Mouse (Mus musculus): ENCODE results near the gene Pde7b.

The Pde7b gene

DNA sequence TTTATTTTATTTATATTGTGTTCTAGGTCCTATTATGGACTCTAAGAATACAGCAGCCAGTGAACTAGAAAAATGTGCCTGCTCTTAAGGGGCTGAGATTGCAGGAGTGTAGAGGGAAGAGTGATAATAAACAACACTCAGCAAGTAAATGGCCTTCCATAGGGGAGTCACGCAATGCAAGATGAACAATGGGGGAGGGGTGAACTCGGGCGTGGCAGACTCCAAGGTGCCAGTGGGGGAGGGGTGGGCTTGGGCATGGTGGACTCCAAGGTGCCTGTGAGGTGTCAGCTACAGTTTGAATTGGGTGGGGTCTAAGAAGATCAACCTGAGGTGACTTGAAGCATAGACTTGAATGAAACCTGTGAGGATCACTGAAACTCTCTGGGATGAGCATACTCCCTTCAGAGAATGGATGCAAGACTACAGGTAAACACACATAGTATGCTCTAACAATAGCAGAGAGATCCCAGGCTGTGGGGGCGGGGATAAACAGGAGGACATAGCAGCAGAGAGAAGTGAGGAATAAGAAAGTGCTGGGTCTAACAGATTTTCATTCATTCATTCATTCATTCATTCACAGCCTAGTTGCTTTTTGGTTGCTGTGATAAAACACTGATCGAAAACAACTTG, 230.9 kb downstream of the Pde7b start:
- CTCF ChIA-PET = no interaction called here

DNA sequence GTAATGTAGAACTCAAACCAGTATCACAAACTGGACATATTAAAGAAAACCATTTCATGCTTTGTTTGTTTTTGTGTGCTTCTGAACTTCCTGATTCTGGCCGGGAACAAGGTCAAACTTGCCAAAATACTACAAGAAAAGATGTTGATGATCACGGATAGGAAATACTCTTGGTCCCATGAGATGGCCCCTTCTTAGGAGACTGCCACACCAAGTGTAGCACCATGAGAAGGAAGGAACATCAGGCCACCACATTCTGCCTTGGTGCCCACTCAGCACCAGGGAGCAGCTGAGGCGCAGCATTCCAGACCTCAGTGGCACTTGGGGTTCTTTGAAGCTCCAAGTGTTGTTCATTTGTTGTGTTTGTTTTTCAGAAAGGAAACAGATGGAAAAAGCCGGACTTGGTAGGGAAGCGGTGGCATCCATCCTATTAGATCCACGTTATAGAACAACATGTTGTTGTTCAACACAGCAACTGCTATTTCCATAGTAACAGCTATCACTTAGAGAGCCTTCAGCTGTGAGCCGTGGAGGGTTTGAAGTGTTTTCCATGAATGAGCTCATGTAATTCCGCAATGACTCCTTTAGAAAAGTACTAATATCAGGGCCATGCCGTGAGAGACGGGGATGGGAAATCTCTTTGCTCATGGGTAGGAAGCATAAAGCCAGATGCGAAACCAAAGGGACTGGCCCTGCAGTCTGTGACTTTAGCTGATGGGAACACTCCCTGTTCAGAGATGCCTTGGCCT, 232.5 kb downstream of the Pde7b start:
- CTCF ChIA-PET = no interaction called here

DNA sequence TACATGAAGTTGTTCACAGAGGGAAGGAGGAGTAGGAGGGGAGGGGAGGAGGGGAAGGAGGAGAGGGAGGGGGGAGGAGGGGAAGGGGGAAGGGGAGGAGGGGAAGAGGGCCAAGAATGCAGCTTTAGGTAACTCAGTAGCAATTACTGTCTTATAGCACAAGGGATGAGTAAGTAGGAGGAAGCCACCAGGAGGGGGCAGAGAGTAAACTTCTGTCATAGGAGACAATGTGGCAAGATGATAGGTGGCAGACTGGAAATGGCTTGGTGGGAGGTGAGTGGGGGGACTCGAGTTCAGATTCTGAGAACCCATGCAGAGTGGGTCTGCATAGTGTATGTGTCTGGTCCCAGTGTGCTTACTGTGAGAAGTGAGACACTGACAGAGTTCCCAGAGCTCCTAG, 234.1 kb downstream of the Pde7b start:
- CTCF ChIA-PET = no interaction called here

DNA sequence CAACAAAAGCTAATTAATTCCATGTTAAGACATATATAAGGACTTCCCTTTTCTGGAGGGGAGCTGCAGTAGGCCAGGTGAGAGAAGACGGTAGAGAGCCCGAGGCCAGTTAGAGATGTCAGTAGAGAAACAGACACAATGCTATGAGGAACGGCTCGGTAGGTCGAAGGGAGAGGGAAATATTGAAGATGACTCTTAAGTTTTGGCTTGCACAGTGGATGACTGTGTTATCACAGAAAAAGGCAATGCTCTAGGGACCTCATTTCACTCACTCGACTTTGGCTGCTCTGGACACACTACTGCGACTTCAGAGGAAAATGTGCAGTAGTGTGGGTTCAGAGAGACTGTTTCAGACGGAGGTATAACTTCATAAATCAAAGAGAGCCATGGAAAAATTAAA, 234.6 kb downstream of the Pde7b start:
- CTCF ChIA-PET = no interaction called here

DNA sequence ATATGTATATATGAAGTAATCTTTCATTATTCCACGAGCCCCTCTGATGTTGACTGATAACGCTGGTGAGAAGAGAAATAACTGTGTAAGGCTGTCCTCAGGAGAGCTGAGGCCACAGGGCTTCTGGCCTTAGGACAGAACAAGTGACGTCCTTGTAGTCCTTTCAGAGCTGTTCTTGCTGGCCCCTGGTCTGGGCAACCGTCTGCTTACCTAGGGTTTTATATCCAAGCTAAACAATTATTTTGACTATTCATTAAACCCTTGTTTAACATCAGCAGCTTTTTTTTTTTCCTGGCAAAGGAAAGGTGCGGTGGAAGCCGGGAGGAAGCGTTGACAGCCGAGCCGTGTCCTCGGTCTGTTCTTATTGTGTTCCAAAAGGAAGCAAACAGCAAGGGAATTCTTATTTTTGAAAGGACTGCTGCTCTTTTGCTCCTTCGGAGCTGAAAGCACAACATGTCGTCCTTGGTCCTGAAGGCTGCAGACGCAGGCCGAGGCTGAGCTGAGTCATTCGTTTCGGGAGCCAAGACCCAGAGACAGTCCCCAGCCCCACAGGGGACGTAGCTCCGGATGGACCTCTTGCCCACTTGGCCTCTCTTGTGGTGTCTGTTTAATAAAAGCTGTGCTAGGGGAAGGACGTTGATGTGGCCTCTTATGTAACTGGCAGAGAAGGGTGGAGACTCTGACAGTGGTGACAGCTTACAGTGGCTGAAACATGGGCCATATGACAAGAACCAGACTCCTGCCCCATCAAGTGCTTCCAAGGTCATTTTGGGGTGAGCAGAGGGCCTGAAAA, 238.2 kb downstream of the Pde7b start:
- CTCF ChIA-PET = no interaction called here

DNA sequence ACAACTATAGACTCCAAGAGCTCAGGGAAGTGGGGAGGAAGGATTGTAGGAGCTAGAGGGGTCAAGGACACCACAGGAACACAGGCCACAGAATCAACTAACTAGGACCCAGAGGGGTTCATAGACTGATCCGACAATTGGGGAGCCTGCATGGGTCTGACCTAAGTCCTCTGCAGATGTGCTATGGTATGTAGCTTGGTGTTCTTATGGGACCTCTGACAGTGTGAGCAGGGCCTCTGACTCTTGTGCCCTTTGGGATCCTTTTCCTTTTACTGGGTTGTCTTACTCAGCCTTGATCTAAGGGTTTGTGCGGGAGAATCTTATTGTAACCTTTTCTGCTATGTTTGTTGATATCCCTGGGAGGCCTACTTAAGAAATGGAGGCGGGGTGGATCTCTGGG, 239.1 kb downstream of the Pde7b start:
- CTCF ChIA-PET = no interaction called here

DNA sequence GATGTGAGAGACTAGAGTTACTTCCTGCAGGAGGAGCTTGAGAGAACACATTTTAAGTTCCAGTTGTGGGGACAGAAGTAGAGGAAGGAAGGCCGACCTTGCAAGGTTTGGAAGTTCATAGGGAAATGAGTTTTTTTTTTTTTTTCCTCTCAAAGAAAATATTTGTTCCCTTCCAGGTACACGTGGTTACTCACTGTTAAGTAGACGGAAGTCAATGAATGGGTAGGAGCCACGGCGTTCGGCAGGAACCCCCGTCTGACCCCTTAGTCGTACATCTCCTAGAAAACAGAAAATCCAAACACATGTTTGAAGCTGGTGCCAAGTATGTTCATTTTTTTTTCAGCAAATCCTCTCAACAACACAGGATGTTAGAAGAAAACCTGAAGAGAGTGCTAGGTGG, 245.4 kb downstream of the Pde7b start:
- CTCF ChIA-PET = no interaction called here

DNA sequence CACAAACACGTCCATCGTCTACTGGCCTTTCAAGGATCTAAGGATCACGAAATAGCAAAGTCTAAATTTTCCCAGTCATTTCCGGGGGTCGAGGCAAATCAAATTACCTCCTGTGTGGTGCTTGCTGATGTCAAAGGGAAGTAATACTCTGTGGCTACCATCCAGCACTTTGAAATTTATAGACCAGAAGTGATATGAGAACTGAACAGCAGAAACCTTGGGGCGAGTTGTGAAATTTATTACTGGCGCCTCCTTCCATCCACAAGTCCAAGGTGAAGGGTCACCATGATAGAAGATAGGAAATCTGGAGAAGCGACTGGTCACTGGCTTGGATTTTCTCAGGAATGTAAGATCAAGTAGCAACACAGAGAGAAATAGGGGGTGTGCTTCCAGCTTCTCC, 246.4 kb downstream of the Pde7b start:
- CTCF ChIA-PET = interaction anchor here (0.7 kb wide), 1 partner anchor 103 kb away, joined by 3 read pairs; no protein-coding TSS in a partner anchor

DNA sequence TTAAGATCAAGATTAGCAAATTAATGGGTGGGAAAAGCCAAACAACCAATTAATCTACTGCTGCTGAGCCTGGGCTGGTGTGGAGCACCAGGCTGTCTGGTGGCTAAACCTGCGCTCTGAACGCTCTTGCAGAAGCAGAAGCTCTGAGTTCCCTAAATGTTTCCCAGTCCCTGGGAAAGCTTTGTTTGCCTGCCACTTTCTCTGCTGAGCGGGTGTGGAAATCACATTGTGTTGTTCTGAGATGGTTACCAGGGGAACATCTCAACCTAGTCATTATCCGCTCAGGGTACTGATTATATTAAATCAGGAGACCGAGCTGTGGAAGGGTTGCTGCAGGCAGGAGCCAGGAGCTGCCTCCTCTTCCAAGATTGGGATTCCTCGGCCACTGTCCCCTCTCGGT, 250.0 kb downstream of the Pde7b start:
- CTCF ChIA-PET = no interaction called here

DNA sequence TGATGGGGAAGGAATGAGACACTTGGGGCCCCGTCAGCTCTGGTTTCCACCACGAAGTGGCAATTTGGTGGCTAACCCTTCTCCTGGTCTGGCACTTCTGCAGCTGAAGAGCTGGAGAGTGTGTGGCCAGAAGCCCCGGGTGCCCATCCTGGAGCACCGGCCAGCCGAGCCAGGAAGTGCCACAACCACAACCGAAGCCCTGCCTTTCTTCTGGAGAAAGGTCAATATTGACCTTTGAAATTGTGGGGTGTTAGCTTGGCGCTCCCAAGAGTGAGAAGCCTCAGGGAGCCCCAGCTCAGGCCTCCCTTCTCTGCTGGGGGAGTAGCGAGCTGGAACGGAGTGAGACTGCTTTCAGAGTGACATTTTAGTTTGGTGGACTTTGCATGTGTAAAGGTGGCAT, 250.8 kb downstream of the Pde7b start:
- CTCF ChIA-PET = no interaction called here

DNA sequence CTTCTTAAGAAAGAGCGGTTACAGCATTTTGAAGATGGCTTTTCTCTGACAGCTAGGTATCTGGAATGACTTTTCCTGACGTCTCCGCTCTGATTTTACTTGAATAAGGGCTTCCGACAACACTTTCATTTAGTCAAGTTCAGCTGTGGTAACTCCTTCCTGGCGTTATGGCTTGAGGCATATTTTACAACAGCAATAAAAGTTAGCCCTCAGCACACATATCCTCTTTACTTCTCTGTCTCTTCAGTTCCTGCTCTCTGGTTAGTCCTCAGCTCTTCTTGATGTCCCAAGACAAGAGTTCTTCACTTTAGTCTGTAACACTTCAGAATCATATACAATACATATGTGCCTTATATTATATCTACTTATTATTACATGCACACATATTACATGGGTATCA, 251.4 kb downstream of the Pde7b start:
- CTCF ChIA-PET = no interaction called here

DNA sequence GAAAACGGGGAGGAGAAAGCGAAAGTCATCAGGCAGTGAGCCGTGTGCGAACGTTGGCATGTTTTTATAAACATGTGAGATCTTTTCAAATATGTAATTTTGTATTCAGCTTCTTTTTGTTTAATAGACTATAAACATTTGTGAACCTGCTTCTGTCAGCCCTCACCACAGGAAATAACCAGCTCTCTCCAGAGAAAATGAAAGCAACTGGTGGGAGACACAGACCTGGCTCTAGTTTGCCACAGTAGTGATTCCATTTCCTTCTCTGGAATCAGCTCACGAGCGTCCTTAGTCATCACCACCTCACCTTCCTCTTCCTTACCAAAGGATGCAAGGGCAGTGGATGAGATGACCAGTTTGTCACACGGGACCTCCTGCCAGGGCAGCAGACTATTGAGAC, 252.9 kb downstream of the Pde7b start:
- CTCF ChIA-PET = no interaction called here

DNA sequence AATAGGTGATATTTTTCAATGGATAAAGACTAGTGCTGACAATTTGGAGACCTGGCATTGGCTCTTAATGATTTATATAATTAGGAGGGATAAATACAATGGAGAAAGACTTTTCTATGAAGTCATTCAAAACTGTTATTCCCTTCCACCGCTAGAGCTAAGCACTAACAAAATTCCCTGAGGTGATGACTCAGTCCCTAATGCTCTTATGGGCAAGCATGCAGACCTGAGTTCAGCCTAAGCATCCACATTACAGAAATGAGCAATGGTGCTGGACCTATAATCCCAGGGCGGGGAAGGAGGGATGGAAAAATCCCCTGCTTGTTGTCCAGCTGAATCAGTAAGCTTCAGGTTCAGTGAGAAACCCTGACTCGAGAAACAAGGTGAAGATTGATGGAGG, 260.2 kb downstream of the Pde7b start:
- CTCF ChIA-PET = no interaction called here

DNA sequence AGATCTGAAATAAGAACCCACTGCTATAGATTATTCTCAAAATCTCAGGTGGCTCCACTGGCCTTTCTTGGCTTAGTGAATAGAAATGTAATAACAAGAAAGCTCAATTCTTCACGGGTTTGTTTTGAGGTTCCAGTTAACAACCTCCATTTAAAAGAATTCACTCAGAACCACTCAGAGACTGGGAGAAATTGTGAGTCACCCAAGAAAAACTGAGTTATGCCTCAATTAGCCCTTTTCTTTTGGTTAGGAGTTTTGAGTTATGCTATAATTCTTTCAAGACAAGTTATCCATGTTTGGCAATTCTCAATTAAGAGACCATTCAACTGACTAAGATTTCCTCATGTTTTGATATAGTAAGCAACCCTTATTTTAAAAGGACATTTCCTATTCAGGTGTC, 260.9 kb downstream of the Pde7b start:
- CTCF ChIA-PET = no interaction called here

DNA sequence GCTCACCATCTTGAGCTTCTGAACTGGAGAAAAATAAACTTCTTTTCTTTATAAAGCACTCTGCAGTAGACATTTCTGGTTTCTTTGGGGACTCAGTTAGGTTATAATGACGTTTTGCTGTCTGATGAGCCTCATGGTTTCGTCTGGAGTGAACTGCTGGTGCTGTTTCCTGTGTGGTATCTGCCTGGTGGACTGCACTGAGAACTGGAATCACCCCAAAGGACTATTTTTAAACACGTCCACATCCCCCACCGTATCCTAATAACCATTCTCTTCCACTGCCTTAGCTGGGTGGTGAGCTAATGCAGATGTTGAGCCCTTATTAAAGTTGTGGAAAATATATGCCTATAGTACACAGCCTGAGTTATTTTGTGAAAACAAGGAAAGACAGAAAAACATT, 262.3 kb downstream of the Pde7b start:
- CTCF ChIA-PET = no interaction called here

DNA sequence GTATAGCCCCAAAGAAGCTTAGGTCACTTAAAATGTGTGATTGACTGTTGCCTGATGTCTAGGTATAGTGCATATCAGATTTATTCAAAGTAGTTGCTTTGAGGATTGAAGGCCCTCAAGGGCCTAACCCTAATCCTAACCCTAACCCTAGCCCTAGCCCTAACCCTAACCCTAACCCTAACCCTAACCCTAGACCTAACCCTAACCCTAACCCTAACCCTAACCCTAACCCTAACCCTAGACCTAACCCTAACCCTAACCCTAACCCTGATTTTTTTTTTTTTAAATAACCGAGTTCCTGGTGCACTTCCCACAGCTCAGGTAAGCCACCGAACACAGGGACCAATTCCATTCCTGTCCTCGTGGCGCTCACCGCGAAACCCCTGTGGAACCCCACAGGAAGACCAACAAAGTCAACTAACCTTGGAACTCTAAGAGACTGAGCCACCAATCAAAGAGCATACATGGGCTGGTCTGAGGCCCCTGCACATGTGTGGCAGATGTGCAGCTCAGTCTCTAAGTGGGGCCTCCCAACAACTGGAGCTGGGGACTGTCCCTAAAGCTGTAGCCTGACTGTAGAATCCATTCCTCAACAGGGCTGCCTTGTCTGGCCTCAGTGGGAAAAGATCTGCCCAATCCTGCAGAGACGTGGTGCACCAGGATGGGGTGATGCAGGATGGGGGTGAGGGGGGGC, 265.1 kb downstream of the Pde7b start:
- CTCF ChIA-PET = no interaction called here

DNA sequence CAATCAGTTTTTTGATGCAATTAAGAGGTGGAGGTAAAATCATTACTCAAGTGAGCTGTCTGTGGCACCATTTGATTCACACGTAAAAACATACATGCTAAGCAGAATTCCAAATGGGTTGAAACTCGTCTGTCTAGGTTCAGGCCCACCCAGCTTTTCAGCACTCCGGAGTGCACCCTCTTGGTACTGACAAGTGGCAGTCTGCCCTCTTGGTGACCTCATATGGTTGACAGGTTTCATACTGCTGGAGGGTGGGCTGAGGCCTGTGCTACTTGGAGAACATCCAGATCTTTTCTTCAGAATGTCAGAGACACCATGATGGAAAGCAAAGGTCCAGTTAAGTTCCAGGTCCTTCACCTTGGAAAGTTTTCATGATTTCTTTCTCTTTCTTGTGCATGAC, 265.7 kb downstream of the Pde7b start:
- CTCF ChIA-PET = no interaction called here

DNA sequence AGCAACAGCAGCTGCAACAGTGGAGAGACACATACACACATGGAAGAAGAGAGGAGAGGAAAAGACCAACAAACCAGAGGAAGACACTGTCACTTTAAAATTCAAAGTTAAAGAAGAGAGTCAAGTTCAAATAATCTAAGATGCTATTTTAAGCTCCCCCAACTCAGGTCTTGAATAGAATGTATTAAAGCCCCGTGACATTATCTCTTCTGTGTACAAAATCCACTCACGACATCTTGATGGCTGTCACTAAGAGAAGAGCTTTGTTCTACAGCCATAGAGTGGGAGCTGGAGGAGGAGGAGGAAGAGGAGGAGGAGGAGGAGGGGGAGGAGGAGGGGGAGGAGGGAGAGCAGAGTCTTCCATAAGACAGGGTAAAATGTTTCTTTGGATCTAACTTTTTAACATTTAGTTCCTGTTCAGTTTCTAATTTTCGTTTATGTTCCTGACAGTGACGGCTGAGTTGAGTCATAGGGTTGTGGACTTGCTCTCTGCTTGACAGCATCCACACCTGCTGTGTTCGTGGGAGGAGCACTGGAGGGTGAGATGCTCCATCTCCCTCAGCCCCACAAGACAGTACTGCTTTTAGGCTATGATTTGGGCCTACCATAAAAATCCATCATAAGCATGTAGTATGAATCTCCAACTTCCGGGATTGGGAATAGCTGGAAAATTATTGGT, 270.4 kb downstream of the Pde7b start:
- CTCF ChIA-PET = no interaction called here

DNA sequence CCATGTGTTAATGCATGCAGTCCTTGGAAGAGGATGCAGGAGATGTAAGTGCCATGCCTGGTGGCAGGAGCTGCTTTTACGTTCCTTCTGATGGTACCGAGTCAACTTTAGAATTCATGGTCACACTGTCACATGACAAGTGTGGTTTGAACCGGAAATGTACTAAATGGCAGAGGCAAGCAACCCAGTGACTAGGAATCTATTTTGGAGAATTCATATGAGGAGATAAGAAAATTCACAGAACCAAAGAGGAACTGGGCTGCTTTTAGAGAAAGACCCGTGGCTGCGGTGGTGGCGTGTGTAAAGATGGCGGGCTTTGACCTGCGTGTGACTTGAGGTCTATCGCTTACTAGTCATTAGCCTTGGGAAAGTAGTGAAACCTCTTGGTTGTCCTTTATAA, 287.4 kb downstream of the Pde7b start:
- CTCF ChIA-PET = no interaction called here

DNA sequence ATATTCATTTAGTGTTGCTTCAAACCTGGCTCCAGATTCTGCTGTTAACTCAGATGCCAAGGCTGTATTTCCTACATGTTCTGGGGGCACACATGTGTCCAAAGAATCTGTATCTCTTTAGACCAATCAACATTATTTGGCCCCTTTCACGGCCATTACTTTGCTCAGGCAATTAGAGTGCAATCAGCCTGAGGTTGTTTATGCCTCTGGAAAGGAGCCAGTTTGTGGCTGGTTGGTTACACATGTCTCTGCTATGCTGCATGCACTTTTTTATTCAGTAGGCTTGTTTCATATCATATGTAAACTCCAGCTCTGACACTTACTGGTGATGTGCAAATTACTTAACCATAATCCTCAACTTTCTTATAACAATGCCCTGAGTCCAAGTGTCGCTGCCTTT, 287.9 kb downstream of the Pde7b start:
- CTCF ChIA-PET = no interaction called here

DNA sequence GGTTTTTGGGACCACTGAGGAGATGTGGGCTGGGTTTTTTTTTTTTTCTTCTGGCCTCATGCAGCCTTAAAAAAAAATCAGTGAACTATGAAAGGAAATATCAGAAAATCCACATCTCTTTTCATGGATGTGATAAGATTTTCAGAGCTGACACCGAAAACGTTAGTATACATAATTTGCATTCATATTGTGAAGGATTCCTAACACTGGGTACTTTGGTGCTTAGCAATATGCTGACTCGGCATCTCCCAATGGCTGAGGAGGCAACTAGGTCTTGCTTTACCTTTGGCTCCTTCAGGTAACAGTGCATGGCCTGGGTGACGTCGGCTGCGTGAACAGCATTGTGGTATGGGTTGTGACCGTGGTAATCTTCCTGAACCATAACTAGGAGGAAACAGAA, 289.0 kb downstream of the Pde7b start:
- CTCF ChIA-PET = no interaction called here

DNA sequence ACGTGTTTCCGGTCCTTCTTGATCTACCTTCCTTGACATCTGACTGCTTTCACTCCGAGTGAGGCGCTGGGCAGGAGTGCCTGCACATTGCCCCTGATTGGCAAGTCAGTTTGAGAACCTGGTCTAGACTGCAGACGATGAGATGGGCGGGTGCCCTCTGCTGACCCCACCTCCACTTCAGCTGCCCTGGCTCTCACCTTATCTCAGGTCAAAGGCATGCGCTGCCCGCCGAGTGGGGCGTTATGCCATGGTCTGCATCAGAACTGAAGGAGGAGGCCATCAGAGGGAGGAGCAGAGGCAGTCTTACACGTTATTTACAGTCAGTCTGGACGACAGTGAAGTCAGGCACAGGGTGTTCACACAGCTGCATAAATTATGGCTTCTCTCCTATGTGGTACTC, 293.5 kb downstream of the Pde7b start:
- CTCF ChIA-PET = no interaction called here

All from spleen, embryonic (tissue).